Mouse (Mus musculus): ENCODE results near the gene Epm2aip1. TPM values are rescaled to one million over a fixed set of nuclear protein-coding genes. Genes with fewer than 3 reads are reported as not detected.

Epm2aip1 gene
- polyA plus RNA-seq (2015; fragmentation: Nextera tagmentation; extraction: Ambion mirVana) = 39.3 and 43.9 TPM in 2 replicates

GRCm38 (mm10) chr9:111271434-111272160 lies at the start of gene Epm2aip1, which contains the start of gene Mlh1:
Epm2aip1 (plus strand) TSS chr9:111271929.
Mlh1 (minus strand) TSS chr9:111271791.
- H3K9me3 ChIP-seq = no peaks in the 10 kb centered on the region
- peak within 1 kb of the TSS; percentile 97 for H3K27ac ChIP-seq (replicated peaks)

DNA sequence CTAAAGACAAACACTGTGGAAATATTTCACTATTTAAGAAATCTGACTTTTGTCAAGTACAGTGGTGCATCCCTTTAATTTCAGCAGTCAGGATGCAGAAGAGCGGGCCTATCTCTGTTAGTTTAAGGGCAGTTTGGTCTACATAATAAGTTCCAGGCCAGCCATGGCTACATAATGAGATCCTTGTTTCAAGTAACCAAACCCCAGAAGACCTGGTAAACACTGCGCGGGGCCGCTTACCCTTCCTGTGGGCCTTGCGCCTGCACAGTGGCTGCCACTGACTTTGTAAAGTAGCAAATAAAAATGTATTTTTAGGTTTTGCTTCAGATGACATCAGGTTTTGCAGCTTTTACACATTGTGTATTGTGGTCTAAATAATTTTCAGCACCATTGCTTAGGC lies 48.3 kb upstream of the Epm2aip1 start:
- H3K4me2 ChIP-seq = no peak overlapping the region
- no peak overlapping the region for H3K4me3 ChIP-seq
- peaks cover 81% of the 10 kb centered on the region for H3K36me3 ChIP-seq
- WGBS = 94% methylated on average over 5 of the region's 5 CpGs
- H3K9ac ChIP-seq = no peak overlapping the region
- no peak for ATAC-seq (ENCODE audit: low read depth)
- H3K4me1 ChIP-seq (replicated peaks) = no peaks in the 10 kb centered on the region
- no peaks in the 10 kb centered on the region for H3K27me3 ChIP-seq
- no peak overlapping the region for H3K27ac ChIP-seq (replicated peaks)
- no peaks in the 10 kb centered on the region for H3K9me3 ChIP-seq

More at GRCm38 (mm10) chr9:111271434-111272160, at the start of gene Epm2aip1, which contains the start of gene Mlh1:
- Histone ChIP-seq H3K27me3 (no peaks in the 10 kb centered on the region), H3K4me1 (replicated peaks) (peaks cover 52% of the 10 kb centered on the region), H3K4me3 (peak within 1 kb of the TSS; percentile 79), H3K9ac (peak within 1 kb of the TSS; percentile 91), H3K4me2 (peak within 1 kb of the TSS; percentile 94), H3K36me3 (peaks cover 21% of the 10 kb centered on the region)
- WGBS = under 1% methylated on average over 64 of the region's 64 CpGs
- ATAC-seq (ENCODE audit: low read depth) = peak; percentile 100

GRCm38 (mm10) chr9:111228446-111228845 lies 43.3 kb upstream of the Epm2aip1 start:
- H3K4me1 ChIP-seq (replicated peaks) = no peaks in the 10 kb centered on the region
- no peak overlapping the region for H3K9ac ChIP-seq
- ATAC-seq (ENCODE audit: low read depth) = no peak
- peaks cover 94% of the 10 kb centered on the region for H3K36me3 ChIP-seq
- no peak overlapping the region for H3K27ac ChIP-seq (replicated peaks)
- no peaks in the 10 kb centered on the region for H3K9me3 ChIP-seq
- no peak overlapping the region for H3K4me3 ChIP-seq
- H3K4me2 ChIP-seq = no peak overlapping the region
- 71% methylated on average over 5 of the region's 5 CpGs for WGBS
- no peaks in the 10 kb centered on the region for H3K27me3 ChIP-seq

DNA sequence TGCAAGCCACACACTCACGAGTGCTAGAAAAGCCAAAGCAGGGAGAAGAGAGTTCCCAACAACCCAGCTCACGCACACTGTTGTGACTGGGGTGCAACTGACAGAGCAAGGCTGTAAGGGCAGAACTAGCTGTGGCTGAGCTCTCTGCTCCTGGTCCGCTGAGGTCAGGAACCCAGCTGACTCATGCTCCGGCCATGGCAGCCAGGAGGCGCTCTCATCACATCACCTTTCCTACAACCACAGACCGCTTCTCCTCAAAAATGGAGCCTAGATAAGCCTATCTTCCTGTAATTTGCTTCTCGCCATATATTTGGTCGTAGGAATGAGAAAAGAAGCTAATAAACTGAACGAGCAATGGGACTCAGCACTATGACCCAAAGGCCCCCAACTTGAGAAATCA lies 37.0 kb upstream of the Epm2aip1 start:
- H3K36me3 ChIP-seq = peaks cover 93% of the 10 kb centered on the region
- no peak overlapping the region for H3K4me2 ChIP-seq
- ATAC-seq (ENCODE audit: low read depth) = no peak
- H3K27me3 ChIP-seq = no peaks in the 10 kb centered on the region
- WGBS = 89% methylated on average over 9 of the region's 9 CpGs
- H3K4me3 ChIP-seq = no peak overlapping the region
- no peaks in the 10 kb centered on the region for H3K9me3 ChIP-seq
- no peaks in the 10 kb centered on the region for H3K4me1 ChIP-seq (replicated peaks)
- H3K27ac ChIP-seq (replicated peaks) = no peak overlapping the region
- no peak overlapping the region for H3K9ac ChIP-seq

DNA sequence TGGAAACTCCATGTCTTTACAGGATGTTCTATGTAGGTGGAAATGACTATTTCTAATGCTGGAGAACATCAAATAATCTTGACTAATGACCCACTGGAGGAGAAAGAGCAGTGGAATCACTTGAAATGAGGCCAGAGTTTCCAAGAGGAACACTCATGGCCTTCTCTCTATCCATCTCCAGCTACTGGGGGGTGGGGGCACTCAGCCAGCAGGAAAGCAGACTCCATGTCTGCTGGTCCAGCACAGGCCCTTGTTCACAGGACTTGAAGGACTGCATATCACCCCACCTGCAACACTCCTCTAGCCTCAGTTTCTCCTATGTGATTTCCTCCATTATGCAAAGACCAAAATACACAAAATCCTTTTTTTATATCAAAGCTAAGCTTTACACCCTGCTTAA lies 34.0 kb upstream of the Epm2aip1 start:
- no peak overlapping the region for H3K9ac ChIP-seq
- no peaks in the 10 kb centered on the region for H3K27me3 ChIP-seq
- H3K4me2 ChIP-seq = no peak overlapping the region
- no peaks in the 10 kb centered on the region for H3K4me1 ChIP-seq (replicated peaks)
- ATAC-seq (ENCODE audit: low read depth) = no peak
- H3K36me3 ChIP-seq = peaks cover 85% of the 10 kb centered on the region
- H3K9me3 ChIP-seq = no peaks in the 10 kb centered on the region
- no peak overlapping the region for H3K27ac ChIP-seq (replicated peaks)
- H3K4me3 ChIP-seq = no peak overlapping the region

DNA sequence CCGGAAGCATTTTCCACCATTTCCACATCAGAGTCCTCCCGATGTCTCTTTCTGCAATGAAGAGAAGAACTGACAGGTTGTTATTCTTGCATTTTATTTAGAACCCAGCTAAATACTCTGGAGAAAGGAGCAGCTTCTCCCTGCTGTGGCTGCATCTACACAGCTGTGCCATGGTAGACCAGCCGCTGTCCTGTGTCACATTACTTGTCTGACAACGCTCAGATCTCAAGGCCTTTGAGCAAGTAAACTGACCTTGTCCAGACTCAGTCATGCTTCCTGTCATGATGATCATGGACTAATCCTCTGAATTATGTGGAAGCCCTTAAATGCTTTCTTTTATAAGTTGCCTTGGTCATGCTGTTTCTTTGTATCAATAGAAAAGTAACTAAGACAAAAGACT lies 31.9 kb upstream of the Epm2aip1 start:
- no peak overlapping the region for H3K4me2 ChIP-seq

DNA sequence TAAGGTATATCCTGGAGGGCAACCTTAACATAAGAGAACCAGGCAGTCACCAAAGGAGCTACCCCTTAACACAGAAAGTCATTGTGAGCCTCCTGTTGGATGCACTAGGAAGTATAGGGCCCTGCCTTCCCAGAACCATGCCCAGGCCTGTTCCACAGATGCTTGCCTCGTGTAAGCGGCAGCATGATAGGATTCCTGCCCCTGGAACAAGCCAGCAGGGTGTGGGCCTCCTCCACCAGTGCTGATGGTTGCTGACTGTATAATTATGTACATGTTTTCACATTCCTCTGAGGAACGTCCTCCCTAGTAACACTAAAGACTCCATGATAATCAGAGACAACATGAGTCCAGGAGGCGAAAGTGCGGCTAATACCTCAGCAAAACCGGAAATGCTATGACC lies 28.3 kb upstream of the Epm2aip1 start:
- ATAC-seq (ENCODE audit: low read depth) = no peak
- Histone ChIP-seq H3K9ac (no peak overlapping the region), H3K4me1 (replicated peaks) (no peaks in the 10 kb centered on the region), H3K27me3 (no peaks in the 10 kb centered on the region), H3K4me3 (no peak overlapping the region), H3K36me3 (peaks cover 64% of the 10 kb centered on the region), H3K9me3 (no peaks in the 10 kb centered on the region), H3K4me2 (no peak overlapping the region), H3K27ac (replicated peaks) (no peak overlapping the region)
- WGBS = 82% methylated on average over 6 of the region's 6 CpGs

More for the DNA sequence above, 31.9 kb upstream of the Epm2aip1 start:
- H3K27me3 ChIP-seq = no peaks in the 10 kb centered on the region
- no peaks in the 10 kb centered on the region for H3K4me1 ChIP-seq (replicated peaks)
- H3K9me3 ChIP-seq = no peaks in the 10 kb centered on the region
- 87% methylated on average over 4 of the region's 4 CpGs for WGBS
- H3K9ac ChIP-seq = no peak overlapping the region
- ATAC-seq (ENCODE audit: low read depth) = no peak
- H3K4me3 ChIP-seq = no peak overlapping the region
- peaks cover 80% of the 10 kb centered on the region for H3K36me3 ChIP-seq
- no peak overlapping the region for H3K27ac ChIP-seq (replicated peaks)

- Histone ChIP-seq H3K36me3 (peaks cover 62% of the 10 kb centered on the region), H3K27me3 (no peaks in the 10 kb centered on the region), H3K4me3 (no peak overlapping the region), H3K9me3 (no peaks in the 10 kb centered on the region), H3K27ac (replicated peaks) (no peak overlapping the region), H3K4me1 (replicated peaks) (no peaks in the 10 kb centered on the region), H3K9ac (no peak overlapping the region), H3K4me2 (no peak overlapping the region)
- ATAC-seq (ENCODE audit: low read depth) = no peak
- WGBS = 83% methylated on average over 6 of the region's 6 CpGs
Measured at GRCm38 (mm10) chr9:111245546-111245945, 26.2 kb upstream of the Epm2aip1 start.

DNA sequence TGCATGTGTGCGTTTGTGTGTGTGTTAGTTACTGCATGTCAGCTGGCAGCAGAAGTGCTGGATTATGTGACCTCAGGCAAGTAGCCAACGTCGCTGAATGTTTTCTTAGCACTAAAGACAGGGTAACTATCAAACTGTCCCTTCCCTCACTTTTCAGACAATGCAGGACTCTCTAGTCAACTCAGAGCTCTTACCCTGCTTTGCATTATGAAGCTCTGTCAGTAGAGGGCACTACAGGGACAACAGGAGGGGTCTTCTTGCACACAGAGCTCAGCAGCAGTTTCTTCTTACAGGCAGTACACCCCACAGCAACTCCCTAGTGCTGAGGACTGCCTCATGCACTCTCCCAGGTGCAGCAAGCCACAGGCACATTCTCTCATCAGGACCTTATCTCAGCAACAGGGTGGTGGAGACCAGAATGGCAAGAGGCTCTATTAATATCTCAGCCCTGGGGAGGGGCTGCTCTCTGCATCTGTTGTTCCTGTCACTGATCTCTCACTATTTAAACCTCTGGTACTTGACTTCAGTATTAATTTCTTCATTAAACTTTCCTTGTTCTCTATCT lies 24.0 kb upstream of the Epm2aip1 start:
- ATAC-seq (ENCODE audit: low read depth) = no peak
- peaks cover 72% of the 10 kb centered on the region for H3K36me3 ChIP-seq

GRCm38 (mm10) chr9:111252161-111252869 lies 19.4 kb upstream of the Epm2aip1 start:
- Histone ChIP-seq H3K27me3 (no peaks in the 10 kb centered on the region), H3K4me3 (no peak overlapping the region), H3K27ac (replicated peaks) (no peak overlapping the region), H3K9ac (no peak overlapping the region), H3K4me1 (replicated peaks) (no peaks in the 10 kb centered on the region), H3K9me3 (no peaks in the 10 kb centered on the region), H3K36me3 (peaks cover 76% of the 10 kb centered on the region), H3K4me2 (no peak overlapping the region)
- no peak for ATAC-seq (ENCODE audit: low read depth)
- WGBS = 72% methylated on average over 7 of the region's 7 CpGs

More for the DNA sequence above, 24.0 kb upstream of the Epm2aip1 start:
- Histone ChIP-seq H3K27ac (replicated peaks) (no peak overlapping the region), H3K9ac (no peak overlapping the region), H3K4me2 (no peak overlapping the region), H3K4me3 (no peak overlapping the region), H3K9me3 (no peaks in the 10 kb centered on the region), H3K4me1 (replicated peaks) (no peaks in the 10 kb centered on the region), H3K27me3 (no peaks in the 10 kb centered on the region)
- 86% methylated on average over 3 of the region's 3 CpGs for WGBS

DNA sequence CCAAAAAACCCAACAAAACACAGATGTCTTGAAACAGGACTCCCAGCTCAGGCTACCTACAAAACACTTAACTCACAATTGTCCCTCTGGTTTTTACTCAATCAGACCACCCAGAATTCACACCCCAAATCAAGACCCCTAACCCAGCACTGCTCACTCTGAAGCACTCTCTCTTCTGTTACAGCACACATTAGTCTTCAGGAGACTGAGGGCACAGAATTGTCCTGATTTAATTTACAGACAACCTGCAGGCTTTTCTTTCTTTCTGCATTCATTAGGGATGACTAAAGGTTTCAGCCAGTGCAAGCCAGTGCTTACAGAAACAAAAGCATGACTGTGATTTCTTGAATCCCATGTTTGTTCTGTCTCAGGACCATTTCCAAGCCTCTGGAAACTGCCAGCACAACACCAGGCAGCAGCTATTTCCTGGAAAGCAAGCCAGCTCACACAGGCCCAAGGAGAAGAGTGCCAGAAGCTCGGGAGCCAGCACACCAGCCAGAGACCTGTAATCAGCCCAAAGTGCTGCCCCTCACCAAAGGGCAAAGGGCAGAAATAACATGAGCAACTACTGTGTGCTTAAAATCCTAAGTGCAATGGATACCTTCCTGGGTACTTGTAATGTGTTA lies 11.3 kb upstream of the Epm2aip1 start:
- H3K27me3 ChIP-seq = no peaks in the 10 kb centered on the region
- no peak overlapping the region for H3K9ac ChIP-seq
- no peak overlapping the region for H3K4me2 ChIP-seq
- no peak overlapping the region for H3K27ac ChIP-seq (replicated peaks)
- H3K4me3 ChIP-seq = no peak overlapping the region
- ATAC-seq (ENCODE audit: low read depth) = peak; percentile 79
- 0 out of 2 replicates have a peak, but pooled peaks cover 3% of the 10 kb centered on the region for H3K4me1 ChIP-seq (replicated peaks)
- WGBS = 30% methylated on average over 1 of the region's 1 CpGs
- H3K9me3 ChIP-seq = no peaks in the 10 kb centered on the region
- H3K36me3 ChIP-seq = peaks cover 76% of the 10 kb centered on the region

- Histone ChIP-seq H3K9me3 (no peaks in the 10 kb centered on the region), H3K27me3 (no peaks in the 10 kb centered on the region), H3K4me2 (no peak overlapping the region), H3K4me1 (replicated peaks) (0 out of 2 replicates have a peak, but pooled peaks cover 3% of the 10 kb centered on the region), H3K36me3 (peaks cover 69% of the 10 kb centered on the region), H3K4me3 (no peak overlapping the region), H3K9ac (no peak overlapping the region), H3K27ac (replicated peaks) (no peak overlapping the region)
- 95% methylated on average over 4 of the region's 4 CpGs for WGBS
- no peak for ATAC-seq (ENCODE audit: low read depth)
Measured at GRCm38 (mm10) chr9:111261356-111261755, 10.4 kb upstream of the Epm2aip1 start.
